Mouse (Mus musculus): ENCODE results near the gene Hnf4a. TPM values are rescaled to one million over a fixed set of nuclear protein-coding genes. Genes with fewer than 3 reads are reported as not detected.

Gene Hnf4a
- total RNA-seq, 2 experiments from 2014 or later, result not detected

DNA sequence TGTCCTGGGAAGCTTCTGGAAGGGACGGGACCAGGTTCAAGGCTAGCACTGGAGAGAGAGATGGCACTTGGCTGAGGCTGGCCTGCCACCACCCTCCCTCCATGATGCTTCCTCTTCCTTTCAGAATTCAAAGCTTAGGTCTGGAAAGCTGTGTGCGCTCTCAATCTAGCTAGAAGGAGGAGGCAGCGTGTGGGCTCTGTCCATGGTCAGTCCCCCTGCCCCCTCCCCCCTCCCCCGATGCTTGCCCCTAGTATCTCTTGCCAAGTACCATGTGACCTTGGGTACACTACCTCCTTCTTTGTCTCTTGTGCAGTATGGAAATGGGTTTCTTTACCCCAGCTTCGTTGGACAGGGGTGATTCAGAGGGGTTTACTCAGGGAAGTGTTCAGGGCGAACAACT is 42.2 kb downstream of the Hnf4a start:
- DNase-seq (ENCODE audit: low spot score in 2 of 2), result no peak

DNA sequence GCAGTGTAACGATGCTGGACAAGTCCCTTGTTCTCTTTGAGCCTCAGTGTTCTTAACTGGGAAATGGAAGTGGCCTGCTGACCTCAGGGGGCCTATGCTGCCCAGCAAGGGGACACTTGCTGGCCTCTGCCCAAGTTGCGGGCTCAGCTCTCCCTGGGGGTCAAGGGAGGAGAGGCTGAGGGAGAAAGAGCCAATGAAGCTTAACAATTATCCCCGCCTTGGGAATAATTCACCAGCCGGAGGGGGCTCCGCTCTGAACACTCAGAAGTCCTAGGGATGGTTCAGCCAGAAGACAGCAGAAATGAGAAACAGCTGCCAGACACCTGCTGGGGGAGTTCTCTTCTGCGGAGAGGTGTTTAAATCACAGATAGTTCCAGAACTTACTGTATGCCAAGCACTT is 43.2 kb downstream of the Hnf4a start:
- no peak for DNase-seq (ENCODE audit: low spot score in 2 of 2)

DNA sequence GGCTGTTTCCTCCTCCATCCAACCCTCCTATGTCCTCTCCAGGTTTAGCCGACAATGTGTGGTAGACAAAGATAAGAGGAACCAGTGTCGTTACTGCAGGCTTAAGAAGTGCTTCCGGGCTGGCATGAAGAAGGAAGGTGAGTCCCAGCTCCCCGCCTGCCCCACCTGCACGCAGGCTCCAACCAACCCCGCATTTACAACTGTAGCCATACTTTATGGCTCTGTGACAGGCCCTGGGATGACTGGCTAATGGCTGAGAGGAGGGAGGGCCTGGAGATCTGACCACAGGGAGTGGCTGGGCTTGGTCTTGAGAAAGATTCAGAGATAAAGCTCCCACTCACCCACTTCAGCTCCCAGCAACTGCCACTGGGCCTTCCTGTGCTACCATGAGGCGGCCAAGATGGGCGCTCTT is 45.9 kb downstream of the Hnf4a start:
- no peak for DNase-seq (ENCODE audit: low spot score in 2 of 2)

DNA sequence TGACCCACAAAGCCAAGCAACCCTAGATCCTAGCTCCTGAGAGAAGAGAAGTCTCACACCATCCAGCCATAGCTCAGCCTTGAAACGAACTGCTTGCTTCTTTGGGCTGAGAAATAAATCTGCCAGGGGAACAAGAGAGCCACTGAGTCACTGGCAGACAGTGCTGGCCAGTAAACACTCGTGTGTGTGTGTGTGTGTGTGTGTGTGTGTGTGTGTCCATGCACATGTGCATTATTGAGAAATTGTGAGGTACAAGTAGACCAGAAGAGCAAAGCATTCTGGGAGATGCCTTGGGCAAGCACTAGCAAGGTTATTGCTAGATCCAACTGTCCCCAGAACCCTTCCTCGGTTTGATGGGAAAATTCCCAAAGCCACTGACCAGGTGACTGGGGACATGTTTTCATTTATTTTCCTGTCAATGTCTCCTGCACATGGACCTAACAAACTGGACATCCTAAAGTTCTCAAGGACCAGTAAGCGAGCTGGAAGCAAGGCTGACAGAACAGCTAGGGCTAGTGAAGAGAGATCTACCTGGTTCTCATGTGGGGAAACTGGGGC is 47.9 kb downstream of the Hnf4a start:
- no peak for DNase-seq (ENCODE audit: low spot score in 2 of 2)

DNA sequence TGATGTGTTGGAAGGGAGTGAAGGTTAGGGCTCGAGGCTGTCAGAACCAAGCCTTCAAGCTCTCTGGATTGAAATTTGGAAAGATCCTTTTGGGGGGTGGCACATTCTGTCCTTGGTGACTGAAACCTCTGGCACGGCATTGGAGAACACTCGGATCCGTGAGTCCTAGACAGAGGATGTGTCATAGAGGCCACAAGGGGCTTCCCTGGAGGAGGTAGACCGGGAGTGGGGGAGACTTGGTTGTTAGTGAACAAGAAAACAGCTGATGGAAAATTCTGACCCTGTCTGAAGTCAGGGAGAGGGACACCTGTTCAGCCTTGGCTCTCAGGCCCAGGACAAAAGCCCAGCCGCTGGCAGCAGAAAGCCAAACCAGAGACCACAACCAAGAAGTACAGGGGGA is 48.4 kb downstream of the Hnf4a start:
- no peak for DNase-seq (ENCODE audit: low spot score in 2 of 2)

DNA sequence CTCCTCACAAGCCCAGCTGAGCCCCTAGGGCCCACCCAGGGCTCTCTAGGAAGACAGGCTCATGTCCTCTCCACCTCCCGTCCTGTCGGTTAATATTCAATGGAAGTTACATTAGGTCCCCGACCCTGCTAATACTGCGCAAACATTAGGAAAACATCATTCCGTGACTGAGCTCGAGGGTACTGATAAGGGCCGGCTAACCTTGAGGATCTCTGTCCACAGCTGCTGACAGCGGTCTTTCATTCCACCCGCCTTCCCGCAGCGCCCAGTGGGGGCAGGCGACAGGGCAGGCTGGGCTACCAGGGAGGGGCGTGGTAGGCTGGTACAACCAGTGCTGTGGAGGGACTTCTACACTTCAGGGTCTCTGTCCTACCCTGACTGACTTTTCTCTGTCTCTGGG is 48.8 kb downstream of the Hnf4a start:
- DNase-seq (ENCODE audit: low spot score in 2 of 2), result no peak

DNA sequence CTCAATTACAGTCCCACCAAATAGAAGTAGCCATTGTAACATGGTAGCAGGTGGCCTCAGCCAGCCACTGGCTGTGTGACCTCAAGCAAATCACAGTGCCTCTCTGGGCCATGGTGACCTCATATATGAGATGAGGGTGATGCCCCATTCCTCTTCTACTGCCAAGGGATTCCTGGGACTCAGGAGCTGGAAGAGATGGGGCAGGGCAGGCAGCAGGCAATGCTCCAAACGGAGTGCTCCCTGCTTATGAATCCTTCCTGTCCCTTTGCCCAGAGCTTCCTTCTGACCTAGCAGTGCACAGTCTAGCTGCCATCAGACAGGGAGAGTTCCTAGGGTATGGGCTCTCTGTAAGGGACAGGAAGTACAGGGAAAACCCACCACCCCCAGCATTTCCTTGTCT is 51.9 kb downstream of the Hnf4a start:
- DNase-seq (ENCODE audit: low spot score in 2 of 2), result no peak

DNA sequence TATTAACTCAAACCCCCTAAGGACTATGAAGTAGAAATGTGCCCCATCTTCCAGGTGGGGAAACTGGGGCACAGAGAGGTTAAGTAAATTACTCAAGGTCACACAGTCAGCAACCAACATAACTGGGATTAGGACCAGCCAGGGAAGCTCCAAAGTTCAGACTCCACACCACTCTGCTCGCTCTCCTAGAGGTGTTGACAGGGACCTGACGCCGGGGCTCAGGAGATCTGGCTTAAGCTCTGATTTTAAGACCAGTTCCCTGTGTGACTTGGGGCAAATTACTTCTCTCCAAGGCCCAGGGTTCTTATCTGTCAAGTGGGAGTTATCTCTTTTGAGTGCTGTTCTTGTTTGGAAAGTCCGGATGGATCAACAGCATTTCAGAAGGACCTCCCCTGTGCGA is 52.6 kb downstream of the Hnf4a start:
- DNase-seq (ENCODE audit: low spot score in 2 of 2), result no peak

DNA sequence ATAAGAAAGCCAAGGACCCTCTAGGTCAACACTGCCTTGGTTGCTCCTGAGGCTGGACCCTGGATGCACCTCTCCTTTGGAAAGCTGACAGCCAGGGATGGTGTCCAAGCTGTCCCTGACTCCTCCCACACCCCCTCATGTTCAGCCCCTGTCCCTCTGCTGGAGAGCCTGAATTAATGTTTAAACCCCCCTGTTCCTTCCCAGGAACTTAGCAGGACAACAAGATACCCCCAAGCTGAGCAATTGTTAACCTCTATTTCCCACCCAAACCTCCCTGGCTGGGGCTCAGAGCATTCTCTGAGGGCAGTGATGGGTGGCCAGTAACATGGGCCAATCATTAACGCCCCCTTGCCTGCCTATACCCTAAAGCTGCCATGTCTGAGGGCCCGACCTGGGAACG is 53.6 kb downstream of the Hnf4a start:
- DNase-seq (ENCODE audit: low spot score in 2 of 2), result no peak

DNA sequence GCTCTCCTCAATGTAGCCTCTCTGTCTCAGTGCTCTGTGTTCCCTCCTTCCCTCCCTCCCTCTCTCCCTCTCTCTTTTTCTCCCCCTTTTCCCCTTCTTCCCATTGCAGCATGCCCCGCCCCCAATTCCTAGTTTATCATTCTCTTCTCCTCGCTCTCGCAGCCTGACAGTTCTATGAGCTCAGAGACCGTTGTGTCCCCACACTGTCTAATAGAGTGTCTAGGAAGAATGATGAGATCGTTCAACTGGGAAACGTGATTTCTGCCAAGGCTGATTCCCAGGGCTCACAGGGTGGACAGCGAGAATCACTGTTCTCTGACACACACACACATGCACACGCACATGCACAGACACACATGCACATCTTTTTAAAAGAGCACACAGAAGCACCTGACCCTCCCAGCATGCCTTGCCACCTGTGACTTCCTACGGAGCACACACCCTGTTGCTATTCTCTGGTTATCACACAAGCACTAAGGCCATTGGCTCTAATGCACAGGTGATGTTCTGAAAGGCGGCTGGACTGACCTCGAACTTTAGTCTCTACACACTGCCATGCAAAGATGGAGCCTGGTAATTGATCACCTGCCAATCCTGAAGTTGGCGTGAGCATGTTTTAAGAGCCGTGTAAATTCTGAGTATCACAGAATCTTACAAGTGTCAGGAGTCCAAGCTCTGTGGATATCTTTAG is 54.8 kb downstream of the Hnf4a start:
- DNase-seq (ENCODE audit: low spot score in 2 of 2), result no peak

DNA sequence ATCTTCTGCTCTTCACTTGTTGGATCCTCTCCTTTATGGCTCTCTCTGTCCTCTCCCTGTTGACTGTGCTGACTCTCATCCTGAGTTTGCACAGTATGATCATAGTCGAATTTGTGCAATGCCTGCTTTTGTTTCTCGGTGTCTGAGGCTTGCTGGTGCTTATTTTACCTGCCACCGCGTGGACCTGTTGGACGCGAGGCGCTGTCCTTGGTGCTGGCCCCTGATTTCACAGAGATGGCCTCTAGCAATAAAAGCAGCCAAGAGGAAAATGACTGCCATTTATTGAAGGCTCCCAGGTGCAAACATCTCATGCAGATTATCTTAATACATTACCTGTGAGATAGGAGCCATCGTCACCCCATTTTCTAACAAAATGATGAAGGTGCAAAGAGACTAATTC is 58.0 kb downstream of the Hnf4a start:
- DNase-seq (ENCODE audit: low spot score in 2 of 2), result no peak

DNA sequence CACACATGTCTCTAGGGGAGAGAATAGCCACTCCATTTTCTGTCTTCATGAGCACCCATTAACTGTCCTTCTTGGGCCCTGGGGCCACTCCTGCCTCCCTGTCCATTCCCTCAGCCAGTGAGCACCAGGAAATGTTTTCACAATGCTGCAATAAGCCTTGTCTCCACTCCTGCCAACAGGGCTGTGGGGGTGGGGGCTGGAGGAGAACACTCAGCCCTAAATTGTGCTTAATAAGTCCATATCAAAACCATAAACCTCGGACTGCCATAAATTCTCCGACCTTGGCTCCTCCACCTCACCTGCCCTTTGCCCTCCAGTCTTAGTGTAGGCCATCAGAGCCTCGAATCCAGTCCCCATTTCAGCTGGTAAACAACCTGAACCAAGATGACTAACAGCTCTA is 67.7 kb downstream of the Hnf4a start:
- no peak for DNase-seq (ENCODE audit: low spot score in 2 of 2)

DNA sequence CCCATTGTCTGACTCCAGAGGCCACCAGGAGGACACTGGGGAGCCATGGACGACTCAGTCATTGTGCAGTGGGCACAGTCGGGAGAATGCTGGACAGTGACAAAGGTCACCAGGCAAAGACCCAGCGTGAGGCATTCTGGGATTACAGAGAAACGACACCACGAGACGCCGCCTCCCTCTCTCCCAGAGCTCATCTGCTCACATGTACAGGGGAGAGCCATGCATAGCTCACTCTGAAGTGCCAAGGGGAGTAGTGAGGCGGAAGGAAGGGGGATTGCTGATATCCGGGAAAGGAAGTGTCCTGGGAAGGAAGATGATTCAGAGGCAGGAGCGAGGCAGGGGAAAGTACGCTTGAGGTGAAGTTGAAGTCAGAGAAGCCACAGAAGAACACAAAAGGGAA is 68.6 kb downstream of the Hnf4a start:
- DNase-seq (ENCODE audit: low spot score in 2 of 2), result no peak

DNA sequence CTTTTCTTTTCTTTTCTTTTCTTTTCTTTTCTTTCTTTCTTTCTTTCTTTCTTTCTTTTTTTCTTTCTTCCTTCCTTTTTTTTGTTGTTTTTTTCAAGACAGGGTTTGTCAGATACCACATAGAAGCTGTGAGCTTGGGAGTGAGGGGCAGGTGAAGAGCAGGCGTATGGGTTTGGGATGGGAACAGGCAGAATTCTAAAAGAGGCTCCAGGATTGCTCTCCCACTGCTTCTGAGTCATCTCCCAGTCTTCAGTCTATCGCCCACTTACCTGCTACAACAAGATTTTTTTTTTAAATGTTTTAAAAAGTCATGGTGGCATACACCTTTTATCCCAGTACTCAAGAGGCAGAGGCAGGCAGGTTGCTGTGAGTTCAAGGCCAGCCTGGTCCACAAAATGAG is 71.4 kb downstream of the Hnf4a start:
- no peak for DNase-seq (ENCODE audit: low spot score in 2 of 2)

DNA sequence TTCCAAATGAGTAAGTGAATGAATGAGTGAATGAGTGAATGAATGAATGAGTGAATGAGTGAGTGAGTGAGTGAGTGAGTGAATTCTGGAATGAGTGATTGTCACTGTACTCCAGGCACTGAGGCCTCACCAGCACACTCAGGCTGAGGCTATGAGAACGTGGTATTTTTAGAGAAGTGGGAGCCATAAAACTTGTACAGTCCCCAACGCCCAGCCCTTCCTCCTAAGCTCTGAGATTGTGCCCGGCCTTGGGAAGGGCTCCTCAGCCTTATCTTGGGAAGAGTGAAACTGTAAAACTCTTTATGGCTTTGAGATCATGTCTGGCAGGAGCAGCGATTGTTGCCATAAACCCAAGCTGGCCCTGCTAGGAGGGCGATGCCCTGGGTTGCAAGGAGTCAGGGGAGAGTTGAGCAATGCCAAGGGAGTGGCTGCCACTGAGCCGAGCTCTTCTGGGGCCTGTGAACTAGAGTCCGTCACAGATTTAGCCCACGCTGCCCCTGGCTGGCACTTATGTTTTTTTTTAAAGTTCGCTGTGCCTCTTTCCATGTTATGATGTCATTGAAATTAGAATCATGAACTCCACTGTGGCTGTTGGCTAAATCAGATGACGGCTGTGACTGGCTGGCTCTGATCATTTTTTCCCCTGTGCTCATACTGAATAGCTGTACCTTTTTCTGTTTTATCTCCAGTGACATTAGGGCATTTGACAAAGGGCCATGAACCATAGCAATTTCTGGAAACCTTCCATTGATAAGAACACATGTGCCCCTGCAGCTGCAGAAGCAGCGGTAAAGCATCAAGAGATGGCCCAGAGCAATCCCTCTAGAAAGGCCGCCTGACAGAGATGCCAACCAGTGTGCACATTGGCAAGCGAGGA is 73.7 kb downstream of the Hnf4a start:
- no peak for DNase-seq (ENCODE audit: low spot score in 2 of 2)

DNA sequence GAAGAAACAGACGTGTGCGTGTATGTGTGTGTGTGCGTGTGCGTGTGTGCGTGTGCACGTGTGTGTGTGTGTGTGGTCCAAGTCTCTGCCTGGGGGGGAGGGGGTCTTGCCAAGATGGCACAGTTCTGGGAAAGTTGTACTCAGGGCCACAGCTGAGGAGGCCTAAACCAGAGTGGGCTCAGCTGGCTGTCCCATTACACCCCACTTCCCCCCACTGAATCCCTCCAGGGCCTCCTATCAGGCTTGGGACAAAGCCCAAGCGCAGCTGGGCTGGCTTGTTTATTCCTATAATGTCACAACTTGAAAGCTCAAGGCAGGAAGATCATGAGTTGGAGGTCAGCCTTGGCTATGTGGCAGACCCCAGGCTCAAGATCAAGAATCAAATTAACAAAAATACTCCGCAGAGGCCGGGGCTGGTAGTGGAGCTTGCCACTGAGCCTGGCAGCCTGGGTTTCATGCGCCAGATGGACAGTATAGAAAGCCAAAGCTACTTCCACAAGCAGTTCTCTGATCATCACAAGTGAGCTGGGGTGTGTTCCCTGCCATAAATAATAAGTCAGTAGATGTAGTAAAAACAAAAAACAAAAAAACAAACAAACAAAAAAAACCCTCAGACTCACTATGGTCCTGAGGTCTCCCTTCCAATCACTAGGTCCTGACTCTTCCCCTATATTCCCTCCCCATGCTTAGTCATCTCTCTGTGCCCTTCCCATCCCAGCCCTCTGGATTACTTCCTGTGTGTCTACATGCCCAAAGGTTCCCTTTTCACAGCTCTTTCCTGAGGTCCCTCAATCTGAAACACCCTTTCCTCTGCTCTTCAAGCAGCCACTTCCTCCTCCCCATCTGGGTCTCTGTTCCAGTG is 76.8 kb downstream of the Hnf4a start:
- no peak for DNase-seq (ENCODE audit: low spot score in 2 of 2)

DNA sequence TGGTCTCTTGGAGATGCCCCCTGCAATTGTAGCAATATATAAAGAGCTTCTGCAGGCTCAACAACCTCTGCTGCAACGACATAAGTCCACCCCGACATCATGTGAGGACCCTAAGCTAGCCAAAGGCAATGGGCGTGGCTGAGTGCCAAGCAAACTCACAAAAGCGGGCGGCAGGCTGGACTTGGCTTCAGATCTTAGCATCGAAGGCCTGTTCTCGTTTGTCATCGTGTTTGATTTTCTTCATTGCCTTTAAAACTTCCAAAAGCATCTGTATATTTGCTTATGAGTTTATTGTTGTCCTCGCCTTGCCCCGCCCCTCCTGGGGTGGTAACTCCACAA is 77.4 kb downstream of the Hnf4a start:
- DNase-seq (ENCODE audit: low spot score in 2 of 2), result no peak

DNA sequence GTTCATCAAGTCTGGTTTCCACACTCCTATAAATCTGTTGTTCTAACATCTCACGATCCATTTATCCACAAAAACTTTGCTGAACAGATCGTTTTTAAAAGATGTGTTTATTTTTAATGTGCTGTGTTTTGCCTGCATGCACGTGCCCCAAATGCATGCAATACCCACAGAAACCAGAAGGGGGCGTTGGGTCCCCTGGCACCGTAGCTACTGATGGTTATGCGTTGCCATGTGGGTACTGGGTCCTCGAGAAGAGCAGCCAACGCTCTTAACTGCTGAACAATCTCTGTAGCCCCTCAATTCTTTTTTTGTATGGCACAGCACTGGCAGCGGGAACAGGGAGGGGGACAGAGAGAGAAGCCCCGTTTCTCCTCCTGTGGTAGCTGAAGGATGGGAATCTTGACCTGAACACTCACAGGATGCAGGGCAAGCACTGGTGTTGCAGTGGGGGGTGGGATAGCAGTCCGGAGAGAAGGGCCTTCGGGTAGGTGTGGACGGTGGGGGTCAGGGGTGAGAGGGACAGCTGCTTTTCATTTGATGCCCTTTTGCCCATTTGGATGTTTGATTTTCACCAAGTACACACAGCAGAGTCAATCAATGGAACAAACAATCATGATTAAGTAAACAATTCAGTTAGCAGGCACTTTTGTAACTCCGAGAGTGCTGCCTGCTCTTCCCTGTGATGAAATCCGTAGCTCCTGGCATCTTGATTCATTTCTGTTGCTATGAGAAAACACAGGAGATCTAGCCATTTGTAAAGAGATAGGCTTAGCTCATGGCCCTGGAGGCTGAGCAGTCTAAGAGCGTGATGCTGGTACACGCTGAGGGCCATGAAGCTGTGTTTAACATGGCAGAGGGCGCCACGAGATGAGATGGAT is 80.0 kb downstream of the Hnf4a start:
- no peak for DNase-seq (ENCODE audit: low spot score in 2 of 2)

DNA sequence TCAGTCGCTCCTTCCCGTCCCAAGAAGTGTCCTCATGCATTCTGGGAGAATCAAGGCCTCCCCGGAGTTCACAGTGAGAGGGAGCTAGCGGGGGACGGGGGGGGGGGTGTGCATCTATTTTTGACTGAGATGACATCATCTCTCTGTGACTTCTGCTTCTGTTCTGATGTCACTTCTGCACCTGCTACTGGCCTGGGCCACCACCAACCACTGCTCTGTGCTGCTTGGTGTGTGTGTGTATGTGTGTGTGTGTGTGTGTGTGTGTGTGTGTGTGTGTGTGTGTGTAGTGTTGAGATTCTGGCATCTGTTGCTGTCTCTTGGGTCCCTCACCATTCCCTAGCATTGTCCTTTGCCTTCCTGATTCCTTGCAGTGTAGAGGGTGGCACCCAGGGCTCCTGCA is 80.9 kb downstream of the Hnf4a start:
- DNase-seq (ENCODE audit: low spot score in 2 of 2), result no peak

DNA sequence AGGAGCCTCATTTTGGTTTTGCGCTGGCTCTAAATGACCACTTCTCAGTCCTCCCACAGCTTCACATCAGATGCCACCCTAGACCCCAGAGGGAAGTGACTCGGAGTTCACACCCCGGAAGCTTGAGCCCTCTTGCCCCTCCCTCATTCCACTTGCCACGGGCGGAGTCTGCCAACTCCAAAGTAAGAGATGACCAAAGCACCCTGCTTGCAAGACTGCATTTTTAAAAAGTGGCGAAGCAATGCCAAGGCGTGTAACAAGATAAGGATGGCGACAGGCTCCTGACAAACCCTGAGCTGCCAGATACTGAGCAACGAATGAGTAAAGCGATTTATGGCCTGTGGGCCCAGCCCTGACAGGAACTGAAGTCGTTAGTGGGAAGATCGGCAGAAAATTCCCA is 83.6 kb downstream of the Hnf4a start:
- no peak for DNase-seq (ENCODE audit: low spot score in 2 of 2)

DNA sequence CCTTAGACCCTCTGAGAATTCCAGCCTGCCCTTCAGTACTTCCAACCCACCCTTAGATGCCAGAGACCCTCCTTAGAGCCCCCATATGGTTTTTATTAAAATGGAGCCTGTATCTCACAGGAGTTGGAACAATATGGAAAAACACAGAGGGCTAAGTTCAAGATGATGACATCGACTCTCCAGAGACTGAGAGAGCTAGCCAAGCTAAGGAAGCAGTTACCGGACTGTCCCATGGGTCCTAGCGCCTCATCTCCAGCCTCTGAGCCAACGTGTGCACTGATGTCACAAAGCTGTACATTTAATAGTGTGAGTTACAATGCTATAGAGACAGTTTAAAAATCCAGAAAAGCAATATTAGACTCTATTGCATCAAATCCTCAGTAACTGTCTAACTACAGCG is 84.4 kb downstream of the Hnf4a start:
- DNase-seq (ENCODE audit: low spot score in 2 of 2), result no peak

Measured in left cerebral cortex, adult 18-20 months (tissue).